Mouse (Mus musculus): ENCODE data around the gene Fam102a. TPM values are rescaled to one million over a fixed set of nuclear protein-coding genes. Genes with fewer than 3 reads are reported as not detected.
A peak's percentile ranks its signal among the peaks of the same experiment; 100 is the strongest.

Fam102a gene
- total and polyA plus RNA-seq, 3 experiments, result 1.3 to 7.8 (median 3.8) TPM

- peak; percentile 38 for DNase-seq (ENCODE audit: extremely low read depth)
- Histone ChIP-seq H3K79me2 (replicated peaks; ENCODE audit: control insufficient read depth, extremely low read depth, insufficient read depth, poor library complexity, severe bottlenecking) (no peaks in the 10 kb centered on the region), H3K4me2 (ENCODE audit: insufficient read depth, low read depth, poor library complexity, severe bottlenecking) (peak overlapping the region; percentile 44; the same call in 1 of the 2 replicates), H3K9ac (ENCODE audit: insufficient read depth, low read depth) (peak overlapping the region; percentile 31; the same call in 1 of the 2 replicates), H3K27ac (ENCODE audit: insufficient read depth, low read depth) (no peak overlapping the region), H3K36me3 (replicated peaks in 1 of 2; ENCODE audit: control insufficient read depth in 1 of 2, insufficient read depth in 1 of 2, low read length in 1 of 2) (peaks cover 0 to 24% of the 10 kb centered on the region in 2 experiments), H3K9me3 (replicated peaks; ENCODE audit: low read length) (no peaks in the 10 kb centered on the region), H3K4me1 (ENCODE audit: control insufficient read depth in 1 of 2, insufficient read depth in 2 of 2) (peaks cover 8 to 18% of the 10 kb centered on the region in 2 experiments), H3K27me3 (replicated peaks) (no peaks in the 10 kb centered on the region), H3K4me3 (replicated peaks in 1 of 3; ENCODE audit: low read depth in 2 of 3, low read length in 2 of 3, poor library complexity in 1 of 3) (no peak overlapping the region)
- dilution Hi-C loops (cut with MboI; ENCODE audit: extremely low pct_ligation_motif_present, extremely low pct_unique_long_range_greater_than_20kb, low sequenced_read_pairs) (no loop called here), in situ Hi-C loops (cut with MboI; ENCODE audit: low pct_ligation_motif_present, low pct_unique_long_range_greater_than_20kb, low sequenced_read_pairs) (loop anchor here (25.0 kb wide), 1 partner anchor 416 kb away; no protein-coding TSS in a partner anchor)
- peak; percentile 51; the same call in 1 of the 2 replicates for TF ChIP-seq ETS1 (conservative IDR thresholded peaks at IDR 0.05; ENCODE audit: low read depth, low read length)
- TF ChIP-seq EP300 (IDR thresholded peaks at IDR 0.05; ENCODE audit: low read length), result peak; percentile 70
- TF ChIP-seq JUND (conservative IDR thresholded peaks at IDR 0.05; ENCODE audit: low read depth, low read length), result peak; percentile 83
- TF ChIP-seq GABPA (IDR thresholded peaks at IDR 0.05; ENCODE audit: insufficient replicate concordance, low read depth, low read length), result no peak
- TF ChIP-seq BHLHE40 (IDR thresholded peaks at IDR 0.05; ENCODE audit: low read depth, low read length), result peak; percentile 88
- no peak for TF ChIP-seq HCFC1 (IDR thresholded peaks at IDR 0.05; ENCODE audit: low read depth, low read length)
- peak; percentile 86 for TF ChIP-seq MXI1 (IDR thresholded peaks at IDR 0.05; ENCODE audit: low read depth, low read length)
- peak; percentile 92 for TF ChIP-seq MAX (IDR thresholded peaks at IDR 0.05; ENCODE audit: low read length)
- peak; percentile 45; the same call in 1 of the 2 replicates for TF ChIP-seq IRF4 (IDR thresholded peaks at IDR 0.05; ENCODE audit: low read depth, low read length)
- peak; percentile 78 for TF ChIP-seq MYC (IDR thresholded peaks at IDR 0.05; ENCODE audit: low read depth, low read length)
- TF ChIP-seq ZMIZ1 (IDR thresholded peaks at IDR 0.05; ENCODE audit: low read depth, low read length), result no peak
- 0 out of 2 replicates have a peak, but pooled peaks have one; percentile 14 for TF ChIP-seq TBP (conservative IDR thresholded peaks at IDR 0.05; ENCODE audit: low read depth, low read length)
- TF ChIP-seq NELFE (IDR thresholded peaks at IDR 0.05; ENCODE audit: low read depth, low read length), result no peak
- TF ChIP-seq JUN (IDR thresholded peaks at IDR 0.05; ENCODE audit: insufficient read depth, low read depth, low read length), result peak; percentile 79
Observed at GRCm38 (mm10) chr2:32553592-32554148, 18.5 kb downstream of the Fam102a start.

GRCm38 (mm10) chr2:32555484-32555883, 20.4 kb downstream of the Fam102a start:
- Histone ChIP-seq H3K79me2 (replicated peaks; ENCODE audit: control insufficient read depth, extremely low read depth, insufficient read depth, poor library complexity, severe bottlenecking) (no peaks in the 10 kb centered on the region), H3K27ac (ENCODE audit: insufficient read depth, low read depth) (no peak overlapping the region), H3K36me3 (replicated peaks in 1 of 2; ENCODE audit: control insufficient read depth in 1 of 2, insufficient read depth in 1 of 2, low read length in 1 of 2) (peaks cover 0 to 34% of the 10 kb centered on the region in 2 experiments), H3K4me1 (ENCODE audit: control insufficient read depth in 1 of 2, insufficient read depth in 2 of 2) (peaks cover 8 to 13% of the 10 kb centered on the region in 2 experiments), H3K9me3 (replicated peaks; ENCODE audit: low read length) (no peaks in the 10 kb centered on the region), H3K4me3 (replicated peaks in 1 of 3; ENCODE audit: low read depth in 2 of 3, low read length in 2 of 3, poor library complexity in 1 of 3) (no peak overlapping the region), H3K4me2 (ENCODE audit: insufficient read depth, low read depth, poor library complexity, severe bottlenecking) (no peak overlapping the region), H3K9ac (ENCODE audit: insufficient read depth, low read depth) (no peak overlapping the region), H3K27me3 (replicated peaks) (no peaks in the 10 kb centered on the region)
- no peak for DNase-seq (ENCODE audit: extremely low read depth)
- dilution Hi-C loops (cut with MboI; ENCODE audit: extremely low pct_ligation_motif_present, extremely low pct_unique_long_range_greater_than_20kb, low sequenced_read_pairs), result no loop called here
- in situ Hi-C loops (cut with MboI; ENCODE audit: low pct_ligation_motif_present, low pct_unique_long_range_greater_than_20kb, low sequenced_read_pairs), result loop anchor here (25.0 kb wide), 1 partner anchor 418 kb away; no protein-coding TSS in a partner anchor
- TF ChIP-seq ZNF384 (IDR thresholded peaks at IDR 0.05; ENCODE audit: low read depth, low read length) (no peak), MAFK (IDR thresholded peaks at IDR 0.05; ENCODE audit: insufficient replicate concordance, low read length) (no peak), RCOR1 (conservative IDR thresholded peaks at IDR 0.05; ENCODE audit: low read depth, low read length) (no peak), MYC (IDR thresholded peaks at IDR 0.05; ENCODE audit: low read depth, low read length) (no peak), UBTF (IDR thresholded peaks at IDR 0.05; ENCODE audit: low read depth, low read length) (no peak), MXI1 (IDR thresholded peaks at IDR 0.05; ENCODE audit: low read depth, low read length) (no peak), ZMIZ1 (IDR thresholded peaks at IDR 0.05; ENCODE audit: low read depth, low read length) (no peak), JUN (IDR thresholded peaks at IDR 0.05; ENCODE audit: insufficient read depth, low read depth, low read length) (no peak), BHLHE40 (IDR thresholded peaks at IDR 0.05; ENCODE audit: low read depth, low read length) (no peak), USF2 (conservative IDR thresholded peaks at IDR 0.05; ENCODE audit: low read depth, low read length) (no peak), MEF2A (IDR thresholded peaks at IDR 0.05; ENCODE audit: borderline replicate concordance, low read depth, low read length) (no peak), ETS1 (conservative IDR thresholded peaks at IDR 0.05; ENCODE audit: low read depth, low read length) (no peak), JUND (conservative IDR thresholded peaks at IDR 0.05; ENCODE audit: low read depth, low read length) (no peak), TBP (conservative IDR thresholded peaks at IDR 0.05; ENCODE audit: low read depth, low read length) (no peak), CHD1 (IDR thresholded peaks at IDR 0.05; ENCODE audit: low read depth, low read length) (no peak), IRF4 (IDR thresholded peaks at IDR 0.05; ENCODE audit: low read depth, low read length) (no peak), HCFC1 (IDR thresholded peaks at IDR 0.05; ENCODE audit: low read depth, low read length) (no peak), ELF1 (IDR thresholded peaks at IDR 0.05; ENCODE audit: low read depth, low read length) (no peak), E2F4 (IDR thresholded peaks at IDR 0.05; ENCODE audit: insufficient replicate concordance, low read depth, low read length) (no peak), NRF1 (IDR thresholded peaks at IDR 0.05; ENCODE audit: low read depth, low read length) (no peak)

All from CH12.LX (cell line).